Mouse (Mus musculus) adrenal gland, postnatal 10 days (tissue): ENCODE measurements at regions not wholly inside any gene's neighbourhood (a gene's known extent, or its start where the extent isn't known, plus 50 kb on each side); places are given as distances from the start of the nearest gene placed in this dataset.

Source experiments
- DNase-seq: peaks from one replicate; pipeline ENCODE4 v3.0.0; 2021; ENCODE audit warnings: mixed read lengths

GRCm38 (mm10) chr4:54611990-54612980, 332.6 kb upstream of the Zfp462 start:
- no peak for DNase-seq

GRCm38 (mm10) chr4:54613076-54613475, 331.8 kb upstream of the Zfp462 start:
- no peak for DNase-seq

GRCm38 (mm10) chr4:54613611-54614010, 331.2 kb upstream of the Zfp462 start:
- no peak for DNase-seq

GRCm38 (mm10) chr4:54615886-54616285, 329.0 kb upstream of the Zfp462 start:
- no peak for DNase-seq

GRCm38 (mm10) chr4:54624024-54624873, 320.6 kb upstream of the Zfp462 start:
- DNase-seq: no peak

- no peak for DNase-seq
These were observed 307.7 kb upstream of the Zfp462 start for GRCm38 (mm10) chr4:54636986-54637641.

GRCm38 (mm10) chr4:54646033-54646432, 298.8 kb upstream of the Zfp462 start:
- no peak for DNase-seq

- no peak for DNase-seq
These were observed 298.4 kb upstream of the Zfp462 start for GRCm38 (mm10) chr4:54646459-54646858.

GRCm38 (mm10) chr4:54648254-54648653, 296.6 kb upstream of the Zfp462 start:
- DNase-seq: peak; percentile 43

GRCm38 (mm10) chr4:54651646-54652110, 293.2 kb upstream of the Zfp462 start:
- DNase-seq: no peak

- DNase-seq: no peak
These were observed 292.5 kb upstream of the Zfp462 start for GRCm38 (mm10) chr4:54652111-54653021.

GRCm38 (mm10) chr4:54653097-54653776, 291.6 kb upstream of the Zfp462 start:
- no peak for DNase-seq
